Mouse (Mus musculus) testis, postnatal 14 days (tissue): ENCODE measurements around the gene Acod1.

Experiments used
- DNase-seq: peaks from one replicate; pipeline ENCODE4 v3.0.0; 2021; ENCODE audit warnings: low spot score

Acod1 gene

GRCm38 (mm10) chr14:103046677-103047076 lies at the start of gene Acod1:
Gene Acod1, plus strand, starts transcription at chr14:103046977.
- no peak for DNase-seq

GRCm38 (mm10) chr14:103007737-103008136 lies 39.0 kb upstream of the Acod1 start:
- DNase-seq, result no peak

DNA sequence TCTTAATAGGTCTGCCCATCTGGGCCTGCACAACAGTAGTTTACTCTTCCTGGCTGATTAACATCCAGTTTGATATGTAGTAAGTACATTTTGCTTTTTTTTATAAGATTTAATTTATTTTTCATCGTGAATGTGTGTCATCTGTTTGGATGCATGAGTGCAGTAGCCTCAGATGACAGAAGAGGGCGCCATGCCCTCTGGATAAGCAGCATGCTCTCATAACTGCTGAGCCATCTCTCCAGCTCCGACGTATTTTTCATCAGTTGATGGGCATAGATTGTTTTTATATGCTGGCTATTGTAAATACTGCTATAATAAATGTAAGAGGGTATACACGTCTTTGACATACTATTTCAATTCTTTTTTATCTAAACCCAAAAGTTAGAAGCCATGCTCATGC lies 35.0 kb upstream of the Acod1 start:
- DNase-seq, result no peak

- peak; percentile 41 for DNase-seq
These were observed 34.1 kb upstream of the Acod1 start for GRCm38 (mm10) chr14:103012563-103013150.

- no peak for DNase-seq
These were observed 29.8 kb upstream of the Acod1 start for GRCm38 (mm10) chr14:103017009-103017408.

GRCm38 (mm10) chr14:103020046-103020445 lies 26.7 kb upstream of the Acod1 start:
- DNase-seq, result no peak

GRCm38 (mm10) chr14:103029203-103029602 lies 17.6 kb upstream of the Acod1 start:
- no peak for DNase-seq

DNA sequence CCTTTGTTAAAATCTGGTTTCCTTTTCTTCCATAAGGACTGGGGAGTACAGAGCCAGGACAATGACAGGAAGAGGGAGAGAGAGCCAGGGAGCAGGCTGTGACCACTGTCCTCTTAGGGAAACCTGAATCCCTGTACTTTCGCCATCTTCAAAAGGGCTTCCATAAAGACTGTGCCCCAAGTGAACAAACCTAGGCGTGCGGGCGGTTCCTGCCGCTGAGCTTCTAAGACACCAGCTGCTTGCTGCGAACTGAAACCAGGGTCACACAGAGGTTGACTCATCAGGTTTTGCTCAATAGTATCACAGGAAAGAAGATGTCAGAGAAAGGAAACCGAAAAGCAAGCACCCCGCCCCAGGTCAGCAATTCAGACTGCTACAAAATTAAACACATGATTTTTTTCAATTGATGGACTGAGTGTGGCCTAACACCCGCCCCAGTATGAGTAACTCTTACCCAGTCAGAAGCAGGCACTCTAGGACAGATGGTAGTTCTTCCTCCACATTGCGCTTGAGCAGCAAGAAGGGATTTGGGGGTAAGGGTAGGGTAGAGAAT lies 13.4 kb upstream of the Acod1 start:
- DNase-seq, result no peak

GRCm38 (mm10) chr14:103034076-103034475 lies 12.7 kb upstream of the Acod1 start:
- DNase-seq, result no peak

DNA sequence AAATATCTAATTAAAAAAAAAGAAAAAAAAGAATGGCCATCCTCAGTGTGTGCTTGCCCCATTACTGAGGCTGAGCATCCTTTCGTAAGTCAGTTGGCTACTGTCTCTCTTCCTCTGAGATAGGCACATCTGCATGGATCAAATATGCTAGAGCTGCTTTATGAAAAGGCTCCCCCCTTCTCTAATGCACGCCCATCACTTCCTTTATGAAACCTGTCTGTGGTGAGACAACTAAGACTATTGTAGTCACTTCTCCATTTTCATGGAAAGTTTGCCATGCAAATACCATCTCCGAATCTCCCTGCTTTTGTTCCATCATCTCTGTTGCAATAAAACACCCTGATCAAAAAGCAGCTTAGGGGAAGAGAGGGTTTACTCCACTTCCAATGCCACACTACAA lies 9.8 kb upstream of the Acod1 start:
- DNase-seq, result no peak

GRCm38 (mm10) chr14:103048292-103049086 lies 1.7 kb downstream of the Acod1 start:
- DNase-seq, result no peak

DNA sequence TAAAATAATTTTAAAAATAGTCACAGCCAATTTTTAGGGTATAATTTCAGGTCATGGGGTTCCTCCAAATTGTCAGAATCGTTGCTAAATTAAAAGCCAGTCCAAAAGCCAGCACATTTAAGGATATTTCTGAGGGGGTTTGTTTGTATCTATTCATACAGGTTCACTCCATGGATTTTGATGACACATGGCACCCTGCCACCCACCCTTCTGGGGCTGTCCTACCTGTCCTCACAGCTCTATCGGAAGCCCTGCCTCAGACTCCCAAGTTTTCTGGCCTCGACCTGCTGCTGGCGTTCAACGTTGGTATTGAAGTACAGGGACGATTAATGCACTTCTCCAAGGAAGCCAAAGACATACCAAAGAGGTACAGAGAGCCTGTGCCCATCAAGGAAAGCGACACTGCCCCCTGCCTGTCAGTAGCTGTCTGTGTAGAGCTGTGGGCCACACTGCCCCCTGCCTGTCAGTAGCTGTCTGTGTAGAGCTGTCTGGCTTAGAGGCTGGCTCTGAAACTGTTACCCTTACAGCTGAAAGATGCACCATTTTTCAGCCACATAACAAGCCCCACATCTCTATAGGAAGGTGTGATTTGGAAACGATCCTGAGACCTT lies 4.5 kb downstream of the Acod1 start:
- peak; percentile 74 for DNase-seq

DNA sequence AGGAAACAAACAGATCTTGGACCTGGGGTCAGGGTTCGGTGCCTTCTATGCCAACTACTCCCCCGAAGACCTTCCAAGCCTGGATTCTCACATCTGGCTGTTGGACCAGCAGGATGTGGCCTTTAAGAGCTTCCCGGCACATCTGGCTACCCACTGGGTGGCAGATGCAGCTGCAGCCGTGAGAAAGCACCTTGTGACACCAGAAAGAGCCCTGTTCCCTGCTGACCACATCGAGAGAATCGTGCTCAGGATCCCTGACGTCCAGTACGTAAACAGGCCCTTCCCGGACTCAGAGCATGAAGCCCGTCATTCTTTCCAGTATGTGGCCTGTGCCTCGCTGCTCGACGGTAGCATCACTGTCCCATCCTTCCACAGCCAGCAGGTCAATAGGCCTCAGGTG lies 8.0 kb downstream of the Acod1 start:
- no peak for DNase-seq

DNA sequence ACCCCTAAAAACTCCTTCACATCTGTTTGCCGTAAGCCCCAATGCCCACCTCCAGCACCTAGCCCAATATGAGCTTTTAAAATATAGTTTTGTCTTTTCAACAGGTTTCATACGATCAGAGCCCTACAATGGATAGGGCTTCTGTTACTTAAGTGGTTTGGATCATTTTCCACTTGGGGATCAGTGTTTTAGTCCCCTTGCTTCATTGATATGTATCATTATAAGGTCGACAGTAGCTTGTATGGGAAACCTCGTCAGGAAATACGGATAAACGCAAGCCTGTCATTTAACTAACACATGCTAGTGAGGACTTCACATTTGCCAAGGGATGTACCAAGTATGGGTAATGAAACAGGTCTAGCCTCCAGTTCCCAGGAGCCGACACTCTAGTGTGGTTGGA lies 9.8 kb downstream of the Acod1 start:
- DNase-seq, result no peak

GRCm38 (mm10) chr14:103058998-103059397 lies 12.2 kb downstream of the Acod1 start:
- DNase-seq, result no peak

DNA sequence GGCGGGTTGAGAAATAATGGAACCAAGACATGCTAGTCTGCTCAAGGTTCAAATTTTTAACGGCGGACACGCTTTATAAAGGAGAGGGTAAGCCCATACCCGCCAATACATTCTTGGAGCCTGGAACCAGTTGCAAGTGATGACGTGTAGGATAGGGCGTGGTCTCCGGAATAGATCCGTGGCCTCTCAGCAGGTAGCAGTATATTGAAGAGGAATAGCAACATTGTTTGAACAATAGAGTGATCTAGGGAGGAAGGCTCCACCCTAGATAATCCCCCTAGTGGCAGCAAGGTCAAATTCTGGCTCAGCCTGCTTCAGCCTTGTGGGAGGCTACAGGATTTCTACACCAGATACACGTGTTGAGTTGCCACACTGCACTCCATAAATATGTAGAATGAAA lies 12.7 kb downstream of the Acod1 start:
- no peak for DNase-seq

- DNase-seq, result no peak
These were observed 18.8 kb downstream of the Acod1 start for GRCm38 (mm10) chr14:103065294-103066167.

GRCm38 (mm10) chr14:103069465-103069863 lies 22.7 kb downstream of the Acod1 start:
- no peak for DNase-seq

- peak; percentile 89 for DNase-seq
These were observed 23.3 kb downstream of the Acod1 start, which contains the start of gene Cln5 for GRCm38 (mm10) chr14:103069864-103070611. Gene Cln5, plus strand, starts transcription at chr14:103070216.

DNA sequence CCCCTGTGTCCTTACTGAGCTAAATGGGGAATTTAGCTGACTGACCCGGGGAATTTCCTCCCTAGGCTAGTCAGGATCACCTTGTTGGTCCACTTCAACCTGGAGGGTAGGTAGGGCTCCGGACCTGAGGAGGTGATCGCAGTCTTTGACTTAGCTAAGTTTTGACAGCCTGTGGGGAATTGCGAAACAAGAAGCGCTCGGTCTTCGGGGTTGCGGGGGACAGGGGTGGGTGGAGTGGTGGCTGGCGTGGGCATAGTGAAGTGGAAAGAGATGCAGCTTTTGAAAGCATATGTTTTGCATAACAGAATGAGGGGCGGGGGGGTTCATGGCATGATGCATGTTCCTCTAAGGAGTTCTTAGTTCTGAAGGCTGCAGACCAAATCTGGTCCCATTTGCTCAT lies 24.0 kb downstream of the Acod1 start:
- no peak for DNase-seq

DNA sequence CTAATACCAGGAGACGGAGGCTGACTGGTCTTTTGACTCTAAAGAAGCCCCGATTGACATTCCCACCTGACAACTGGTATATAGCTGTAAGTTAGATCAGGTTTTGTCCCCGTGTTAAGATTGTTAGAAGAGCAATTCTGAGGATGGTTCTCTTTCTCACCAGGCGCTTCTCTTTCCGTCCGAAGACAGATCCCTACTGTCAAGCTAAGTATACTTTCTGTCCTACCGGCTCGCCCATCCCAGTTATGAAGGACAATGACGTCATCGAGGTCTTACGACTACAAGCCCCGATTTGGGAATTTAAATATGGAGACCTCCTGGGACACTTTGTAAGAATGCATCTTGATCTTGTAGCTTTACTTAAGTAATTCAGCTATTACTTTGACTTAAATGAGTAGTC lies 24.7 kb downstream of the Acod1 start:
- DNase-seq, result no peak
